Mouse (Mus musculus): ENCODE measurements around the gene Platr17.
"Not testable (repeated sequence)": the region's sequence is repeated elsewhere in the genome, so short reads cannot be mapped to it uniquely, and the experiment has no call there.

Platr17 gene

DNA sequence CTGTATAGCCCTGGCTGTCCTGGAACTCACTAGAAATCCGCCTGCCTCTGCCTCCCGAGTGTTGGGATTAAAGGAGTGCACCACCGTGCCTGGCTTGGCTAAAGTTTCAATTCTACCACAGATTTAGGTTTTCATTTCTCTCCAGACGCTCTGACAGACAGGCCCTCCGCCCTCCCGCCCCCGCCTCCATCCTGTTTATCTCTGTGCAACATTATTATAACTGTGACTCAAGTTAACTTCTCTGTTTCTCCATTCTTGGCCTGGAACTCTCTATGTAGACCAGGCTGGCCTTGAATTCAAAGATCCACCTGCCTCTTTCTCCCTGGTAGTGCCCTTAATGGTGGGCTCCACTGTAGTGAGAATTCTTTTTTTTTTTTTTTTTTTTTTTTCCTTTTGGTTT lies 2.4 kb upstream of the Platr17 start:
- no peak for DNase-seq (ENCODE audit: low spot score in 2 of 2)

DNA sequence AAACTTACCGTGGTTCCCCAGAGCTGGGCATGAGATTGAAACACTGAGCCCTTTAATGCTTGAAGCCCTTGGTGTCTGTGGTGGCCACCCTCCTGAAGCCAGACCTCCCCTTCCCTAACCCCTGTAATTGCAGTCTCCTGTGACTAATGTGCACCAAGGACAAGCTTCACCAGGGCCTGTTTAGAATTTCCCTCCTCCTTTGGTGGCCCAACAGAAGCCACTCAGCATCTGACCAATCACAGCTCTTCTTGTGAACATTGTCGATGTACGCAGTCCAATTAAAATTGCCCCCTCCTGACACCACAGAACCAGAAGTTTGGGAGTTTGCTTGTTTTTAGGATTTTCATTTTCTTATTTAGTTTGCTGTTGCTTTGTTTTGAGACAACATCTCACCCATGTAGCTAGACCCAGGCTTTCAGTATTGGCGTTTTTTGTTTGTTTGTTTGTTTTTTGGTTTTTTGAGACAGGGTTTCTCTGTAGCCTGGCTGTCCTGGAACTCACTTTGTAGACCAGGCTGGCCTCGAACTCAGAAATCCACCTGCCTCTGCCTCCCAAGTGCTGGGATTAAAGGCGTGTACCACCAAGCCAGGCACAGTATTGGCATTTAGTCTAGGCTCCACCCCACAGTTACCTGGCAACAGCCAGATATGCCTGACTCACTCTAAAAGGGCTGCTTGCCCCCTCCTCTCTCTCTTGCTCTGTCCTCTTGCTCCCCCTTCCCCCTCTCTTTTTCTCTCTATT lies 854 bp upstream of the Platr17 start:
- DNase-seq (ENCODE audit: low spot score in 2 of 2): not testable (repeated sequence)

DNA sequence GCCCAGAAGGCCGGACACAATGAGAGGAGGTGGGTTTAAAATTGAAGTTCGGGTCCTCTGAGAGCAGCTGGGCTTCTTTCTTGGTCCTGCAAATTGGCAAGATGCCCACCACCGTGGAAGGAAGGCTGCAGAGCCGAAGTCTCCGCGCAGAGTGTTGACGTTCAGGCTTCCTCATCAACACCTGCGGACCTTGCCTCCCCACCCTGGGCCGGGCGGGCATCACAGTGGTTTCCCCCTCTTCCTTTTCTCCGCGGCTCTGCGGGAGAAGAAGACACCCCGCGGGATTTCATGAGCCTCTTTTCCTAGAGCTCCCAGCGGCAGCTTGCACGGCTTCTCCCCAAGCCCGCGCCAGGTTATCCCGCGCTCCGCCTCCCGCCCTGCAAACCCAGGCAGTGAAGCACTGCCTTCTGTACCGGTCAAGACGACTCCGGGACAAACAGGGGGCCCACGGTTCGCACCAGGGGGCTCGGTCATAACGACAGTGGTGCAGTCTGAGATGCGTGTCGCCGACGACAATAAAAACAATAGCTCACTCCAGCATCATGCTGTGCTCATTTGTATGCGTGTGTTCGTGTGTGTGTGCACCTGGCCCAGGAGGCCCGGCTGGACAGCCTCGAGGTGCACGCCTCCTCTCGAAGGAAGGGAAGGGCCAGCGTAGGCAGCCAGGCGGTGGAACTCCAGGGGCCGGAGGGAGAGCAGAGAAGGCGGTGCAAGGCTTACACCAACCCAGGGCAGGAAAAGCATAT lies 3.6 kb downstream of the Platr17 start:
- DNase-seq (ENCODE audit: low spot score in 2 of 2): no peak

DNA sequence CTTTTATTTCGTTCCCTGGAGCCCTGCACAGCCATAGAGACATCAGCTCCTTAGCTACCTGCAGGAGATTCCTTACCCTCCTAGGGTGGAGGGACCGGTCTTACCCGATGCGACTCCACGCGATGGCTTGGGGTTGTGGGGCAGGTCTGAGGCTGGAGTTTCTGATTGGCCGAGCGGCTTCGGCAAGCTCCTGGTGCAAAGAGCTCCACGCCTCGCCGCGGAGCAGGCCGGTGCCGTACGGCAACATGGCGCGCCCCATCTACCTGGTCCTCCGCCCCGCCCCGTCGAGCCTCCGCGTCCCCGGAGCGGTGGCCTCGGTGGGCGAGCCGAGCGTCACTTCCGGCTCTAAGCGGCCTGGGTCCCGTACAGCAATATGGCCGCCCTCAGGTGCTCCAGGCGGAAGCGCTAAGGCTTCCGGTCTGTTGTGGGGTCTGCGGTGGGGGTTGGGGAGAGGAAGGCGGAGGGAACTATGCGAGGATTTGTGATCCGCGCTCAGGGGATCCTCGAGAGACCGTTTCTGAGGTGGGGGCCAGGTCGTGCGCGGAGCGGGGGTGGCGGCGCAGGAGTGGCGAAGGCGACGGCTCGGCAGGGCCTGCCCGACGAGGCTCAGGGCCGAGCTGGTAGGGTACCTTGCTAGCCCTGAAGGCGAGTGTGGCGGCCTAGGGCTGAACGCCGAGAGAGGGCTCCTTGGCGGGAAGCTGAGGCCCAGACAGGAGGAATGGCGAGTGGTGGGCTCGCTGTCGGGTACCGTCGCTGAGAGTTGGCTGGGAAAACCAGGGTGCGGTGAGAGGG lies 4.3 kb downstream of the Platr17 start, which contains the start of gene Daxx:
Gene Daxx (plus strand): TSS at position 338 of the 792 bp plus-strand sequence.
- peak; percentile 98 to 99 for DNase-seq (ENCODE audit: low spot score in 2 of 2)

DNA sequence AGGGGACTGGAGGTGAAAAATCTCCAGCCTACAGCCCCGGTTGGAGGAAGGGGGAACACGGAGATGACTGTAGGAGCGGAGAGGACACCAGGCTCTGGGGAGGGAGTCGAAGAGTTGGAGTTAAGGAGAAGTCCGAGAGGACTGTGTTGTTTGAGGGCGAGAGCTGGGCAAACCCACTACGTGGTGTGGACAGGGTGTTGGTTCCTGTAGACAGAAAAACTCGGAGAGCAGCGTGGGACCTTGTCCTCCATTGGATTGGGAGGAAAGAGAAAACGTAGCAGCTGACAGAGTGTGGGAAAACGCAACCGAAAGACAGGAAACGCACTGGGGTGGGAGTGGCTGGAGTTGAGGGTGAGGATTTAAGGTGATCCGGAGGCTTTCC lies 4.9 kb downstream of the Platr17 start:
- DNase-seq (ENCODE audit: low spot score in 2 of 2): no peak

DNA sequence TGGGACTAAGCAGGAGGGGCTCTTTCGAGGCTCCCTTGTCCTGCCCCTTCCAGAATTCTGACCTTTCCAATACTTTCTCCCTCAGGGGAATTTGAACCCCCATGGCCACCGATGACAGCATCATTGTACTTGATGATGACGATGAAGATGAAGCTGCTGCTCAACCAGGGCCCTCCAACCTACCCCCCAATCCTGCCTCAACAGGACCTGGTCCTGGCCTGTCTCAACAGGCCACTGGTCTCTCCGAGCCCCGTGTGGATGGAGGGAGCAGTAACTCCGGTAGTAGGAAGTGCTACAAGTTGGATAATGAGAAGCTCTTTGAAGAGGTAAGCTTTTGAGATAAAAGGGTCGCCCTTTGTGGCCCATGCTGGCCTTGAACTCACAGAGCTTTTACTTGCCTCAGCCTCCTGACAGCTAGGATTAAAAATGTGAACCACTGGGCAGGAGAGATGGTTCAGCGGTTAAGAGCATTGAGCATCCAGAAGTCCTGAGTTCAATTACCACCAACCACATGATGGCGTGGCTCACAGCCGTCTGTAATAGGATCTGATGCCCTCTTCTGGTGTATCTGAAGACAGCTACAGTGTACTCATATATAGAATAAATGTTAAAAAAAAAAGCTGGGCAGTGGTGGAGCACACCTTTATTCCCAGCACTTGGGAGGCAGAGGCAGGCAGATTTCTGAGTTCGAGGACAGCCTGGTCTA lies 5.6 kb downstream of the Platr17 start:
- DNase-seq (ENCODE audit: low spot score in 2 of 2): no peak

DNA sequence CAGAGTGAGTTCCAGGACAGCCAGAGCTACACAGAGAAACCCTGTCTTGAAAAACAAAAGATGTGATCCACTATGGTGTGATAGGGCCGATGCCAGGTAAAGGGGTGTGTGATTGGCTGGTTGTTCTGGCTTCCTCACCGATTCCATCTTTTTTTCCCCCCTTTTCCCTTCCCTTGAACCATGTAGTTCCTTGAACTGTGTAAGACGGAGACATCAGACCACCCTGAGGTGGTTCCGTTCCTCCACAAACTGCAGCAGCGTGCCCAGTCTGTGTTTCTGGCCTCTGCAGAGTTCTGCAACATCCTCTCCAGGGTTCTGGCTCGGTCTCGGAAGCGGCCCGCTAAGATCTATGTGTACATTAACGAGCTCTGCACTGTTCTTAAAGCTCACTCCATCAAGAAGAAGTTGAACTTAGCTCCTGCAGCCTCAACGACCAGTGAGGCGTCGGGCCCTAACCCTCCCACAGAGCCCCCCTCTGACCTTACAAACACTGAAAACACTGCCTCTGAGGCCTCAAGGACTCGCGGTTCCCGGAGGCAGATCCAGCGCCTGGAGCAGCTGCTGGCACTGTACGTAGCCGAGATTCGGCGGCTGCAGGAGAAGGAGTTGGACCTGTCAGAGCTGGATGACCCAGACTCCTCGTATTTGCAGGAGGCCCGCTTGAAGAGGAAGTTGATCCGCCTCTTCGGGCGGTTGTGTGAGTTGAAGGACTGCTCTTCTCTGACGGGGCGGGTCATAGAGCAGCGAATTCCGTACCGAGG lies 6.3 kb downstream of the Platr17 start:
- peak in 1 of 2 experiments; percentile 16 for DNase-seq (ENCODE audit: low spot score in 2 of 2)

DNA sequence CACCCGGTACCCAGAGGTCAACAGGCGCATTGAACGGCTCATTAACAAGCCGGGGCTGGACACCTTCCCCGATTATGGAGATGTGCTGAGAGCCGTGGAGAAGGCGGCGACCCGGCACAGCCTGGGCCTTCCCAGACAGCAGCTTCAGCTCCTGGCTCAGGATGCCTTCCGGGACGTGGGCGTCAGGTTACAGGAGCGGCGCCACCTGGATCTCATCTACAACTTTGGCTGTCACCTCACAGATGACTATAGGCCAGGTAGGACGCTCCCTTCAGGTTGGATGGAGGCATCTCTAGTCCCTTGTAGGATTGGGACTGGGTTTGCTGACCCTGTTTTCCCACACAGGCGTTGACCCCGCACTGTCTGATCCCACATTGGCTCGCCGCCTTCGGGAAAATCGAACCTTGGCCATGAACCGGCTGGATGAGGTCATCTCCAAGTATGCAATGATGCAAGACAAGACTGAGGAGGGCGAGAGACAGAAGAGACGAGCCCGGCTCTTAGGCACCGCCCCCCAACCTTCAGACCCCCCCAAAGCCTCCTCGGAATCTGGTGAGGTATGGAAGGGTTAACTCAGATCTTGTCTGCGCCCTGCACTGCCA lies 7.0 kb downstream of the Platr17 start:
- DNase-seq (ENCODE audit: low spot score in 2 of 2): no peak

DNA sequence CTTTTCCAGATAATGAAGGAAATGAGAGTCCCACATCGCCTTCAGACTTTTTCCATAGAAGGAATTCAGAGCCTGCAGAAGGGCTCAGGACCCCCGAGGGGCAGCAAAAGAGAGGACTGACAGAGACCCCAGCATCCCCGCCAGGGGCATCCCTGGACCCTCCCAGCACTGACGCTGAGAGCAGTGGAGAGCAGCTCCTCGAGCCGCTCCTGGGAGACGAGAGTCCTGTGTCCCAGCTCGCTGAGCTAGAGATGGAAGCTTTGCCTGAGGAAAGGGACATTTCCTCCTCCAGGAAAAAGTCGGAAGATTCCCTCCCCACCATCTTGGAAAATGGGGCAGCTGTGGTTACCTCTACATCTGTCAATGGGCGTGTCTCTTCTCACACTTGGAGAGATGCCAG lies 8.3 kb downstream of the Platr17 start:
- no peak for DNase-seq (ENCODE audit: low spot score in 2 of 2)

DNA sequence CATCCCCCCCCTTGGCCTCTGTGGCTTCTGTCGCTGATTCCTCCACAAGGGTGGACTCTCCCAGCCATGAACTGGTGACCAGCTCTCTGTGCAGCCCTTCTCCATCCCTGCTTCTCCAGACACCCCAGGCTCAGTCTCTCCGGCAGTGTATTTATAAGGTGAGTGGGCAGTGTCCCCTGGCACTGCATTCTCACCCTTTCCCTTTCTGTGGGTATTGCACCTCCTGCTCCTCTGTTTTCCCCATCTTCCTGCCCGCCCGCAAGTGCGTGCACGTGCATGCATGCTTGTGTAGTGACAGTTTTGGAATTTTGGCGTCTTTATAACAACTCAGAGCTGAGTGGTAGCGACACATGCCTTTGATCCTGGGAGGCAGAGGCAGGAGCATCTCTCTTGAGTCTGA lies 9.0 kb downstream of the Platr17 start:
- peak in 1 of 2 experiments; percentile 16 for DNase-seq (ENCODE audit: low spot score in 2 of 2)

DNA sequence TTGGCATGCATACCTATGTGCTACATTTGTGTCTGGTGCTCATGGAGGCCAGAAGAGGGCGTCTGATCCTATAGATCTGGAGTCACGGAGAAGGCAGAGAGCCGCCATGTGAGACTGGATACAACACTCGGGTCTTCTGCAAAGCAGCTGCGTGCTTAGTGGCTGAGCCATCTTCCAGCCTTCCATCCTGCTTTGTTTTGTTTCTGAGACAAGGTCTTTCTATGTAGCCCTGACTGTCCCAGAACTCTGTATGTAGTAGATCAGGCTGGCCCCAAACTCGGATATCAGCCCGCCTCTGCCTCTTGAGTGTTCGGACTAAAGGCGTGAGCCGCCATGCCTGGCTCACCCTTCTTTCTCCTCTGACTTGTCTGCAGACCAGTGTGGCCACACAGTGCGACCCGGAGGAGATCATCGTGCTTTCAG lies 10.0 kb downstream of the Platr17 start:
- DNase-seq (ENCODE audit: low spot score in 2 of 2): no peak

DNA sequence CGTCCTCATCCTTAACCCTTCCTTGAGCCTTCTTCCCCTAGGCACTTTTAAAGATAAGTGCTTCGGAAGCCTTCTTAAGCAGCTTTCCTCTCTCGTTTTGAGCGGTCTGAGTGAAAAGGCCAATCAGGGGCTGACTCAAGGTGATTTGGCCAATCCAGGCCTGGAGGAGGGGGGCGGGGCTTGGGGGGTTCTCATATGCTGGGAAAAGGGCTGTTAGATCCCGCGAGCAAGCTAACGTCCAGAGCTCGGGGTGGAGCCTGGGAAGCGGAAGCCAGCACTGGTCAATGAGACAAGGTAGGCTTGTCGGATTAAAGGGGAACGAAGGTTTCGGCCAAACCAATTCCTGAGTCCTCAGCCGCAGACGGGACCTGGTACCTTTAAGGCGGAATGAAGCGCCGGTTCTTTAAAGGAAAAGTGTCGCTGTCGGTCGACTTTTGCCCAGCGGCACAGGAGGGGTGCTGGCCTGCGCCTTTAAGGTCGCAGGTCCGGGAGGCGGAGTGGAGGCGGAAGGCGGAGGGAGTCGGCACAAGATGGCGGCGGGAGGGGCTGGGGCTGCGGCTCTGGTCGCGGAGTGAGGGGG lies 10.8 kb downstream of the Platr17 start, which contains the start of the genes Tapbp and Zbtb22:
Gene Tapbp (plus strand): TSS at position 229 of the 580 bp plus-strand sequence.
Gene Zbtb22 (plus strand): TSS at position 234 of the 580 bp plus-strand sequence.
- DNase-seq (ENCODE audit: low spot score in 2 of 2): peak; percentile 94 to 96

DNA sequence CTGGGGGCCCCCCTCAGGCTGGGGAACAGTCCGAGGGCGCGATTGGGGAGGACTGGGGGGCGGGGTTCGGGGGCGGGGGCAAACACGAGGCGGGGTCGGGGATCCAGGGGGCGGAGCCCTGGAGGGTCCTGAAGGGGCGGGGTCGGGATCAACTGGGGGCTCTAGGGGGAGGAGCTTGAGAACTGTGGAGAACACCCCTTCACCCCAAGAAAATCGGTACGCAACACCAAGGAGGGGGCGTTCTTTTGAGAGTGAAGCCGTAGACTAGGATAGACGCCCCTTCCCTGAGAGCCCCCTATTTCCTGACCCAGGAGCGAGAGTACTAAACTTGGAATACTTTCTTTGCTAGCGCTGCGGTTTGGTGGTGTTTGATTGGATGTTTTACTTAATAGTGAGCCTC lies 11.4 kb downstream of the Platr17 start:
- peak in 1 of 2 experiments; percentile 63 for DNase-seq (ENCODE audit: low spot score in 2 of 2)

DNA sequence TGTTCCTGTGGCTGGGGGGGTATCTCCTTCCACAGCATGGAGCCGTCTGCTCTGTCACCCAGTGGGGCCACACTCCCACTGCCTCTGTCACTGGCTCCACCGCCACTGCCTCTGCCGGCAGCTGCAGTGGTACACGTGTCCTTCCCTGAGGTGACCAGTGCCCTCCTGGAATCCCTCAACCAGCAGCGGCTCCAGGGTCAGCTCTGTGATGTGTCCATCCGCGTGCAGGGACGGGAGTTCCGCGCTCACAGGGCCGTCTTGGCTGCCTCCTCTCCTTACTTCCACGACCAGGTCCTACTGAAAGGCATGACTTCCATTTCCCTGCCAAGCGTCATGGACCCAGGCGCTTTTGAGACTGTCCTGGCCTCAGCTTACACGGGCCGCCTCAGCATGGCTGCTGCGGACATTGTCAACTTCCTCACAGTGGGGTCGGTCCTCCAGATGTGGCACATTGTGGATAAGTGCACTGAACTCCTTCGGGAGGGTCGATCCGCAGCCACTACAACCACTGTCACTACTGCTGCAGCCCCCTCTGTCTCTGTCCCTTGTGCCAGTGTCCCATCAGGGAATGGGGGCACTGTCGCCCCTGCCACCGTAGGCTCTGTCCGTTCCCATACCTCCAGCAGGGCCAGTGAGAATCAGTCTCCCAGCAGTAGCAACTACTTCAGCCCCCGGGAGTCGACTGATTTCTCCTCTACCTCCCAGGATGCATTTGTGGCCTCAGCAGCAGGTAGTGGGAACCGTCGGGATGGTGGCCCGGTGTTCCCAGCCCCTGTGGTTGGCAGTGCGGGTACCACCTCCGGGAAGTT lies 12.1 kb downstream of the Platr17 start:
- DNase-seq (ENCODE audit: low spot score in 2 of 2): peak in 1 of 2 experiments; percentile 23

DNA sequence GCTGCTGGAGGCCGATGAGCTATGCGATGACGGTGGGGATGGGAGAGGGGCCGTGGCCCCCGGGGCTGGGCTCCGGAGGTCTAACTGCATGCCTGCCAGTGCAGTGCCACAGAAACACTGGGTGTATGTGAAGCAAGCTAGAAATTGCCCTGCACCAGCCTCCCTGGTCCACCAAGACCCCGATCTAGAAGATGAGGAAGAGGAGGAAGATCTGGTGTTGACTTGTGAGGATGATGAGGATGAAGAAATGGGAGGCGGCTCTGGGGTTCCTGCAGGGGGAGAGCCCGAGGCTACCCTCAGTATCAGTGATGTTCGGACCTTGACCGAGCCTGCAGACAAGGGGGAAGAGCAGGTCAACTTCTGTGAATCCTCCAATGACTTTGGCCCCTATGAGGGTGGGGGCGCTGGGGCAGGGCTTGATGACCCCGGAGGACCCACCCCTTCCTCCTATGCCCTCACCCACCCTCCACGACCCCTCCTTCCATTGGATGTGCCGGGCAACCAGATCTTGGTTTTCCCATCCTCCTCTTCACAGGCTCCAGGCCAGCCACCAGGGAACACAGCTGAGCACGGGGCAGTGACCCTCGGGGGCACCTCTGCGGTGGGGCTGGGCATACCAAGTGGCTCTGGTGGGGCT lies 12.8 kb downstream of the Platr17 start:
- DNase-seq (ENCODE audit: low spot score in 2 of 2): peak; percentile 20 to 58

DNA sequence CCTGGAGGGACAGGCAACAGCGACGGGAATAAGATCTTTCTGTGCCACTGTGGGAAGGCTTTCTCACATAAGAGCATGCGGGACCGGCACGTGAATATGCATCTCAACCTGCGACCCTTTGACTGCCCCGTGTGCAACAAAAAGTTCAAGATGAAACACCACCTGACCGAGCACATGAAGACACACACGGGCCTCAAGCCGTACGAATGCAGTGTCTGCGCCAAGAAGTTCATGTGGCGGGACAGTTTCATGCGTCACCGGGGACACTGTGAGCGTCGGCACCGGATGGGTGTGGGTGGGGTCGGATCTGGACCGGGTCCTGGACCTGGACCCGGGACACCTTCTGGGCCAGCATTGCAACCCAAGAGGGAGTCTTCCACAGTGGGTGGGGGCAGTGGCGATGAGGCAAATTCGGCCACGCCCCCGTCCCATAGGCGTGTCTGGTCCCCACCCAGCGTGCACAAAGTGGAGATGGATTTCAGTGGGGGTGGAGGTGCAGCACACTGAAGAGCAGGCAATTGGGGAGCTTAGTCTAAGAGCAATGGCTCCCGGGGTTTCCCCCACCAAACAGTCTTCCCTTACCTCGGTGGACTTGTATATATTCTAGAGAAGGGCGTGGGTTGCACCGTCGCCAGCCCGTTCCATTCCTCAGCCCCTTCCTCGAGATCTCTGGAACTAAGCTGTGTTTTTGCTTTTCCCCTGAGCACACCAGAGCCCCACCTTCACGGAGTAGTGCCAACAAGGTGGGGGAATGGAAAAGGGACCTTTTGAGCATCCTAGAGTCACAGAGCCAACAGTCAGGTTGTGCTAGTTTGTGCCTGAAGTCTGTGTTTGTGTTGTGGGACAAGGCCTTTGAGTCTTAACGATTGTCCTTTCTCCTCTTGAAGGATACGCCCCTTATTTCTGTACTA lies 13.6 kb downstream of the Platr17 start:
- DNase-seq (ENCODE audit: low spot score in 2 of 2): peak in 1 of 2 experiments; percentile 63

Data from urinary bladder, postnatal 4 days (tissue).